Mouse (Mus musculus) cerebellum, postnatal 36 days (tissue): ENCODE measurements at regions not wholly inside any gene's neighbourhood (a gene's known extent, or its start where the extent isn't known, plus 50 kb on each side); places are given as distances from the start of the nearest gene placed in this dataset.

Source experiments
- DNase-seq, 2 experiments: peaks; one replicate each; pipeline ENCODE4 v3.0.0; 2021 to 2022; ENCODE audit warnings: mixed read lengths in 2 of 2

GRCm38 (mm10) chr6:140368354-140369069 is 55.3 kb upstream of the Plekha5 start:
- DNase-seq = no peak

GRCm38 (mm10) chr6:140367303-140367702 is 56.6 kb upstream of the Plekha5 start:
- DNase-seq = no peak

- no peak for DNase-seq
These were observed 57.1 kb upstream of the Plekha5 start for GRCm38 (mm10) chr6:140366791-140367190.

GRCm38 (mm10) chr6:140360996-140361395 is 62.9 kb upstream of the Plekha5 start:
- no peak for DNase-seq

GRCm38 (mm10) chr6:140357901-140358300 is 66.0 kb upstream of the Plekha5 start:
- DNase-seq = no peak

GRCm38 (mm10) chr6:140357300-140357699 is 66.6 kb upstream of the Plekha5 start:
- no peak for DNase-seq

- no peak for DNase-seq
These were observed 69.8 kb upstream of the Plekha5 start for GRCm38 (mm10) chr6:140354082-140354481.

GRCm38 (mm10) chr6:140353610-140354009 is 70.2 kb upstream of the Plekha5 start:
- DNase-seq = no peak

- DNase-seq = no peak
These were observed 72.3 kb upstream of the Plekha5 start for GRCm38 (mm10) chr6:140351365-140352095.

- no peak for DNase-seq
These were observed 75.3 kb upstream of the Plekha5 start for GRCm38 (mm10) chr6:140348578-140348977.

- no peak for DNase-seq
These were observed 76.9 kb upstream of the Plekha5 start for GRCm38 (mm10) chr6:140346929-140347328.

GRCm38 (mm10) chr6:140343638-140344037 is 80.2 kb upstream of the Plekha5 start:
- no peak for DNase-seq

- DNase-seq = no peak
These were observed 81.0 kb upstream of the Plekha5 start for GRCm38 (mm10) chr6:140342881-140343280.

- DNase-seq = no peak
These were observed 84.1 kb upstream of the Plekha5 start for GRCm38 (mm10) chr6:140339731-140340130.

GRCm38 (mm10) chr6:140337897-140338749 is 85.7 kb upstream of the Plekha5 start:
- no peak for DNase-seq

GRCm38 (mm10) chr6:140337083-140337491 is 86.8 kb upstream of the Plekha5 start:
- DNase-seq = no peak

GRCm38 (mm10) chr6:140336414-140336941 is 87.4 kb upstream of the Plekha5 start:
- no peak for DNase-seq

GRCm38 (mm10) chr6:140333397-140333796 is 90.5 kb upstream of the Plekha5 start:
- DNase-seq = peak; percentile 16

GRCm38 (mm10) chr6:140308641-140309040 is 115.2 kb upstream of the Plekha5 start:
- no peak for DNase-seq

GRCm38 (mm10) chr6:140306811-140307558 is 116.9 kb upstream of the Plekha5 start:
- DNase-seq = no peak

- no peak for DNase-seq
These were observed 119.7 kb upstream of the Plekha5 start for GRCm38 (mm10) chr6:140304105-140304504.

- DNase-seq = peak; percentile 4 to 17
These were observed 123.2 kb upstream of the Plekha5 start for GRCm38 (mm10) chr6:140300470-140301145.
